Mouse (Mus musculus) forebrain, embryonic 14.5 days (tissue): ENCODE measurements around the gene Prickle1. TPM values are rescaled to one million over a fixed set of nuclear protein-coding genes. Genes with fewer than 3 reads are reported as not detected.

ENCODE experiments used
- ATAC-seq: fragments of 200-750 bp; cut with Nextera tagmentation; 2 replicates; pipeline ENCODE4 v1.8.0; 2017; ENCODE audit warnings: mild to moderate bottlenecking, moderate library complexity
- DNase-seq: peaks from one replicate; pipeline ENCODE4 v3.0.0-alpha.2; 2015; ENCODE audit warnings: low spot score
- H3K27ac ChIP-seq: fragments of 300-500 bp; sonication (generic); 2 replicates; pipeline ENCODE4 v1.5.1; 2014; ENCODE audit warnings: low read depth, mild to moderate bottlenecking, control low read depth, low read length, moderate library complexity
- H3K27me3 ChIP-seq: fragments of 300-500 bp; sonication (generic); replicated peaks from 2 replicates; pipeline ENCODE4 v1.6.1; 2014; ENCODE audit warnings: low read length, control low read depth, mixed read lengths; ENCODE audit not compliant: control insufficient read depth, insufficient read depth
- H3K36me3 ChIP-seq: fragments of 300-500 bp; sonication (generic); 2 replicates; pipeline ENCODE4 v1.6.1; 2014; ENCODE audit warnings: low read length, control low read depth; ENCODE audit not compliant: control insufficient read depth, insufficient read depth
- H3K4me1 ChIP-seq: fragments of 300-500 bp; sonication (generic); 2 replicates; pipeline ENCODE4 v1.6.1; 2014; ENCODE audit warnings: antibody characterized with exemption, low read length, control low read depth; ENCODE audit not compliant: control insufficient read depth, insufficient read depth
- H3K4me2 ChIP-seq: fragments of 300-500 bp; sonication (generic); 2 replicates; pipeline ENCODE4 v1.6.1; 2014; ENCODE audit warnings: mild to moderate bottlenecking, control low read depth, low read length
- H3K4me3 ChIP-seq: fragments of 300-500 bp; sonication (generic); 2 replicates; pipeline ENCODE4 v1.5.1; 2014; ENCODE audit warnings: low read depth, low read length, control low read depth
- H3K9ac ChIP-seq: fragments of 300-500 bp; sonication (generic); 2 replicates; pipeline ENCODE4 v1.6.1; 2014; ENCODE audit warnings: mild to moderate bottlenecking, low read length, control low read depth, moderate library complexity
- H3K9me3 ChIP-seq: fragments of 300-500 bp; sonication (generic); replicated peaks from 2 replicates; pipeline ENCODE4 v1.6.1; 2016; ENCODE audit warnings: low read length, control low read depth, mixed read lengths; ENCODE audit not compliant: control insufficient read depth
- WGBS: fragments of 180-500 bp; shearing (Covaris S2); extraction: QIAGEN DNeasy Blood & Tissue Kit; methylation state at CpG from one replicate; pipeline ENCODE4 v1.1.7; 2014; 5-methylcytosine and 5-hydroxymethylcytosine counted together
- polyA plus RNA-seq: library from polyadenylated mRNA; unstranded; fragments of >200 nt; fragmentation: Nextera tagmentation; extraction: Ambion mirVana; gene quantifications from 2 replicates; pipeline ENCODE4 v1.2.1, GENCODE M21; 2014

The Prickle1 gene
- polyA plus RNA-seq, 1 experiment from 2014 or later: 11.0 TPM

- H3K4me1 ChIP-seq: no peaks in the 10 kb centered on the region
- H3K27ac ChIP-seq: no peak overlapping the region
- no peak for DNase-seq
- H3K36me3 ChIP-seq: no peaks in the 10 kb centered on the region
- no peak overlapping the region for H3K4me2 ChIP-seq
- WGBS: 72% methylated on average over 3 of the region's 3 CpGs
- no peak overlapping the region for H3K4me3 ChIP-seq
- H3K27me3 ChIP-seq: no peaks in the 10 kb centered on the region
- no peak for ATAC-seq
- H3K9ac ChIP-seq: no peak overlapping the region
- H3K9me3 ChIP-seq: no peaks in the 10 kb centered on the region
These were observed 110.4 kb downstream of the Prickle1 start for GRCm38 (mm10) chr15:93485252-93485651.

- ATAC-seq: no peak
- WGBS: 81% methylated on average over 7 of the region's 7 CpGs
- Histone ChIP-seq H3K36me3 (no peaks in the 10 kb centered on the region), H3K27me3 (no peaks in the 10 kb centered on the region), H3K4me2 (no peak overlapping the region), H3K4me3 (no peak overlapping the region), H3K4me1 (peaks cover 2% of the 10 kb centered on the region), H3K9me3 (no peaks in the 10 kb centered on the region), H3K9ac (no peak overlapping the region), H3K27ac (no peak overlapping the region)
- no peak for DNase-seq
These were observed 111.4 kb downstream of the Prickle1 start for GRCm38 (mm10) chr15:93484261-93484710.

DNA sequence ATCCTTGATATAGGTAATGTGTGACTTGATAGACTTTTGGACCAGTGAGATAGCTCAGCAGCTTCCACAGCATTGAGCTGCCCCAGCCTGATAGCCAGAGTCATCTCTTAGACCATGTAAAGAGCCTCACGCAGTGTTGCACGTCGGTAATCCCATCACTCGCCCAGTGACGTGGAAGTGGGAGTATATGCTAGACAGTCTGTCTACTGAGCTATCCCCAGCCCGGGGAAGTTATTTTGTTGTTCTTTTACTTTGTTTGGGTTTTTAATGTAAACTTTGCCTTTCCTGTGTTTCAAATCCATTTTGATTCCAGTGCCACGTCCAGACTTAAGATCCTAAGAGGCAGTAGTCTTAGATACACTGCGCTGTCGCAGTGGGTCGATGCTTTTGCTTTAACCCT lies 114.6 kb downstream of the Prickle1 start:
- Histone ChIP-seq H3K27me3 (no peaks in the 10 kb centered on the region), H3K9ac (no peak overlapping the region), H3K36me3 (no peaks in the 10 kb centered on the region), H3K4me3 (no peak overlapping the region), H3K27ac (no peak overlapping the region), H3K4me2 (no peak overlapping the region), H3K4me1 (peaks cover 3% of the 10 kb centered on the region), H3K9me3 (no peaks in the 10 kb centered on the region)
- DNase-seq (no peak), ATAC-seq (no peak)
- WGBS: 87% methylated on average over 10 of the region's 10 CpGs

GRCm38 (mm10) chr15:93479445-93479844 lies 116.2 kb downstream of the Prickle1 start:
- Histone ChIP-seq H3K9ac (no peak overlapping the region), H3K36me3 (no peaks in the 10 kb centered on the region), H3K9me3 (no peaks in the 10 kb centered on the region), H3K27me3 (no peaks in the 10 kb centered on the region), H3K4me2 (no peak overlapping the region), H3K4me3 (no peak overlapping the region), H3K4me1 (peaks cover 3% of the 10 kb centered on the region), H3K27ac (peak overlapping the region; percentile 44; the same call in 1 of the 2 replicates)
- DNase-seq (peak; percentile 60), ATAC-seq (peak; percentile 71; the same call in 1 of the 2 replicates)
- 21% methylated on average over 4 of the region's 4 CpGs for WGBS

GRCm38 (mm10) chr15:93478676-93479075 lies 117.0 kb downstream of the Prickle1 start:
- H3K9ac ChIP-seq: no peak overlapping the region
- H3K27ac ChIP-seq: no peak overlapping the region
- H3K4me2 ChIP-seq: no peak overlapping the region
- no peaks in the 10 kb centered on the region for H3K27me3 ChIP-seq
- no peaks in the 10 kb centered on the region for H3K9me3 ChIP-seq
- ATAC-seq (no peak), DNase-seq (no peak)
- peaks cover 3% of the 10 kb centered on the region for H3K4me1 ChIP-seq
- WGBS: 89% methylated on average over 3 of the region's 3 CpGs
- no peak overlapping the region for H3K4me3 ChIP-seq
- no peaks in the 10 kb centered on the region for H3K36me3 ChIP-seq

GRCm38 (mm10) chr15:93477729-93478128 lies 118.0 kb downstream of the Prickle1 start:
- H3K4me1 ChIP-seq: peaks cover 3% of the 10 kb centered on the region
- H3K9me3 ChIP-seq: no peaks in the 10 kb centered on the region
- no peak overlapping the region for H3K4me2 ChIP-seq
- no peak for ATAC-seq
- no peak overlapping the region for H3K9ac ChIP-seq
- H3K27me3 ChIP-seq: no peaks in the 10 kb centered on the region
- peak; percentile 61 for DNase-seq
- WGBS: 84% methylated on average over 4 of the region's 4 CpGs
- H3K36me3 ChIP-seq: no peaks in the 10 kb centered on the region
- H3K27ac ChIP-seq: no peak overlapping the region
- H3K4me3 ChIP-seq: no peak overlapping the region

GRCm38 (mm10) chr15:93475688-93476087 lies 120.0 kb downstream of the Prickle1 start:
- no peak for DNase-seq
- Histone ChIP-seq H3K9me3 (no peaks in the 10 kb centered on the region), H3K4me1 (peaks cover 9% of the 10 kb centered on the region), H3K4me2 (no peak overlapping the region), H3K36me3 (no peaks in the 10 kb centered on the region), H3K27ac (no peak overlapping the region), H3K9ac (no peak overlapping the region), H3K27me3 (no peaks in the 10 kb centered on the region), H3K4me3 (no peak overlapping the region)
- ATAC-seq: no peak
- WGBS: 90% methylated on average over 8 of the region's 8 CpGs

DNA sequence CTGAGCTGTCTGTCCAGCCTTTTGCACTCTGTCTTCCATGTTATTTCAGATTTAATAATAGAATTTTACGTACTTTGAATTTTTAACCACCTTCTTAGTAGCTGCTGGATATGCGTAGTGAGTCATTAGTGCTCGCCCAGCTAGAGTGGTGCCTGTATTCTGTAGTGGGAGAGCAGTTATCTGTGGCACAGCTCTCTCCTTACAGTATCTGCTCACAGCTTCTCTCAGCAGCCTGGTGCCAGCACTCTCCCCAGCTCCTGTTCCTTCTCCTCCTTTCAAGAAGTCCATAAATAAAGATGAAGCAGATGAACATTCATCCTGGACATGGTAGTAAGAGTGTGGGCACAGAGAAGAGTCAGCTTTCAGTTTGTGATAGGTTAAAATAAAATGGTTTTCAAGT lies 121.4 kb downstream of the Prickle1 start:
- DNase-seq (no peak), ATAC-seq (no peak)
- Histone ChIP-seq H3K27ac (no peak overlapping the region), H3K27me3 (no peaks in the 10 kb centered on the region), H3K4me2 (no peak overlapping the region), H3K36me3 (no peaks in the 10 kb centered on the region), H3K4me3 (no peak overlapping the region), H3K9ac (no peak overlapping the region), H3K4me1 (peaks cover 7% of the 10 kb centered on the region), H3K9me3 (no peaks in the 10 kb centered on the region)
- 93% methylated on average over 3 of the region's 3 CpGs for WGBS

DNA sequence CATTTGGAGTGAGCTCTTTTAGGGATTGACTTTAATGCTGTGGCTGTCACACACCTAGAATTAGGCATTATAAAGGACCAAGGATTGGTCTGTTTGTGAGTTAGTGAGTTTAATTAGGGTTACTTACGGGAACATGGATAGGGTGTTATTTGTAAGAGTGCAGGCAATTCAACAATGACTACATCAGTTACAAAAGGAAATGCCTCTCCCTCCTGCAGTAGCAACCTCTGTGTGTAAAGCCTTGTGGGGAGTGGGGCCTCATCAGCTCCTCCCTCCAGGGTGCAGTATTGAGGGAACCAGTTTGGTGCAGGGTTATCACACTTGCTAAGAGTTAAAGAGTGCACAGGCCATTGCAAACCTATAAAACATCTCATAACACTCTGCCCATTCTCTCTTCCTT lies 123.6 kb downstream of the Prickle1 start:
- Histone ChIP-seq H3K4me2 (no peak overlapping the region), H3K36me3 (no peaks in the 10 kb centered on the region), H3K9me3 (no peaks in the 10 kb centered on the region), H3K4me3 (no peak overlapping the region), H3K9ac (no peak overlapping the region; the same call in 1 of the 2 replicates), H3K27me3 (no peaks in the 10 kb centered on the region), H3K27ac (no peak overlapping the region), H3K4me1 (peaks cover 6% of the 10 kb centered on the region; the same call in 1 of the 2 replicates)
- no peak for ATAC-seq
- WGBS: 4% methylated on average over 1 of the region's 1 CpGs
- no peak for DNase-seq
